Mouse (Mus musculus): Measurements from ENCODE around the gene 4930469K13Rik. TPM values are rescaled to one million over a fixed set of nuclear protein-coding genes. Genes with fewer than 3 reads are reported as not detected.

Gene 4930469K13Rik
- total RNA-seq, 2 experiments from 2014 or later: not detected

DNA sequence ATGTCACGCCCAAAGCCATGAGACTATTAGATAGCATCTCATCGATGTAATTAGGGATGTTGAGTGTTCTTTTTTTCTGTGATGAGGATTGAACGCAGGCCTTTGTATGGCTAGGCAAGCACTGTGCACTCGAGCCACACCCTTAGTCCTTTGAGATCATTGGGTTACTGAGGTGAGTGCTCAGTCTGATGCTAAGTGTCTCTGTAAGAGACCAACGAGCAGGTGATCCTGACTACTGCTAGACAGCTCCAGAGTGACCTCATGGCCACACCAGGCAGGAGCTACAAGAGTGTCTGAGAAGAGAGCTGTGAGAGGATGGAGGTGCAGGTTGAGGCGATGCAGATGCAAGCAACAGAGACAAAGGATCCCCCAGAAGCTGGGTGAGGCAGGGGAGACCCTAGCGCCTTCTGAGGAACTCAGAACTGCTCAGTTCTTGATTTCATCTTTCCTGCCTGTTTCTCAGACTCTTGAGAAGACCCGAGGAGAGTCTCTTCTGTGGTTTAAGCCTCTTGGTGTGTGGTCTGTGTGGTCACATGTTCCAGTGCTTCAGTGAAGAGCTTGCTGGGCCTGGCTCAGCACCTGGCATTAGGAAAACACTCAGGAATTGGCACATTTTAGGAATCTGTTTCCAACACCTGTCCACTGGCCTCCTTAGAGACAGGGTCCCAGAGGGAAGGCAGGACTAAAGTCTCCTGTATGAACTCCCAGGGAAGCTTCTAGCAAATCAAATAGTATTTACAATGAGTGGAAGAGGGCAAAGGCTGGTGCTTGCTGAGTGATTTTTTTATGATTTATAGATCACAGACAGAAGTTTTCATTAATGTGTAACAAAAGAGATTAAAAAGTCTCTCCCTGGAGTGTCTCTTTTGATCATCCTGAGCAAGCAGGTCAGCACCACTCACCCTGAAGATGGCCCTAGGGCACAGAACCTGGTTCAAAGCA is 146.4 kb downstream of the 4930469K13Rik start:
- intact Hi-C loops (cut with DNase I): loop anchor here (10.0 kb wide), 1 partner anchor 263 kb away; no protein-coding TSS in a partner anchor
- no peak for DNase-seq

GRCm38 (mm10) chr11:33951155-33951554 is 147.2 kb downstream of the 4930469K13Rik start:
- intact Hi-C loops (cut with DNase I): loop anchor here (10.0 kb wide), 1 partner anchor 264 kb away; no protein-coding TSS in a partner anchor
- no peak for DNase-seq

- no peak for DNase-seq
- intact Hi-C loops (cut with DNase I): no loop called here
Observed at GRCm38 (mm10) chr11:33946501-33946900, 151.9 kb downstream of the 4930469K13Rik start.

DNA sequence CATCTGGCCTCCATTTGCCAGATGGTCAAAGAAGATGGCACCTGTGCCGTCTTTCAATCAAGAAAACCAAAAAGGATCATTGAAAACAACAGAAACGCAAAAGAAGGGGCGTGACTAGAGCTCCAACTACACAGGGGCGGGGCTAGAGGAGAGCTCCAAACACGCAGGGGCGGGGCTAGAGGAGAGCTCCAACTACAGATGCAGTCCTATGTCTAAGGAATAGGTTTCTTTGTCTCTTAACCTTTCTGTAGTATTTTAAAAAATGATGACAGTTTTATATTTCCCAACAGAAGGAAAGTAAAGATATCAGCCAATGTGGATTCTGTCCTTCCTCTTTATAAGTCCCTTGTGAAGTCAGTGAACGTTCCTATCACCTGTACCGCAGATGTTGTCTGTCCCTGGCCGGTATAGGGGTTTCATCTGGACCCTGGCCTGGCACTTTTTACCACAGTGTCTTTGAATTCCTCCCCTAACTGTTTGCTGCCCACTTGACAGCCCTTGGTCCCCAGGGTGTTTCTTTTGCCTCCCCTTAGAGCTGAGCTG is 153.5 kb downstream of the 4930469K13Rik start:
- intact Hi-C loops (cut with DNase I): no loop called here
- no peak for DNase-seq

GRCm38 (mm10) chr11:33944067-33944785 is 154.1 kb downstream of the 4930469K13Rik start:
- DNase-seq: peak in 1 of 2 experiments; percentile 13
- intact Hi-C loops (cut with DNase I): no loop called here

DNA sequence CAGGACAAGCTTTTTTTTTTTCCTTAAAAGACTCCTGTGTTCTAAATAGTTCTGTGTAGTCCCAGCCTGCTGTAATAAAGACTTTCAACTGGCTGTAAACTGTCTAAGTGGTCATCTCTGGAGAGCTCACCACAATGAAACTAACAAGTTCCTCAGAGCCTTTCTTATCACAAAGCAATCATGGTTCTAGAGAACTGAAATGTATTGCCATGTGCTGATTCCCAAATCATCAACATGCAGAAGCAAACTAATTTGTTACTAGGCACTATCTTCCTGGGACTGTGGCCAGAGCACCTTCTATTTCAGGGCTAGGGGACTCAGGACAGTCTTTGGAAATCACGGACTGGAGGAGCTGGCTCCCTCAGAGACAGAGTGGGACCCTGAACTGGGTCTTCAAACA is 154.8 kb downstream of the 4930469K13Rik start:
- DNase-seq: no peak
- intact Hi-C loops (cut with DNase I): no loop called here

GRCm38 (mm10) chr11:33939456-33940113 is 158.8 kb downstream of the 4930469K13Rik start:
- intact Hi-C loops (cut with DNase I): no loop called here
- no peak for DNase-seq

- DNase-seq: no peak
- intact Hi-C loops (cut with DNase I): no loop called here
Observed at GRCm38 (mm10) chr11:33938561-33939274, 159.6 kb downstream of the 4930469K13Rik start.

DNA sequence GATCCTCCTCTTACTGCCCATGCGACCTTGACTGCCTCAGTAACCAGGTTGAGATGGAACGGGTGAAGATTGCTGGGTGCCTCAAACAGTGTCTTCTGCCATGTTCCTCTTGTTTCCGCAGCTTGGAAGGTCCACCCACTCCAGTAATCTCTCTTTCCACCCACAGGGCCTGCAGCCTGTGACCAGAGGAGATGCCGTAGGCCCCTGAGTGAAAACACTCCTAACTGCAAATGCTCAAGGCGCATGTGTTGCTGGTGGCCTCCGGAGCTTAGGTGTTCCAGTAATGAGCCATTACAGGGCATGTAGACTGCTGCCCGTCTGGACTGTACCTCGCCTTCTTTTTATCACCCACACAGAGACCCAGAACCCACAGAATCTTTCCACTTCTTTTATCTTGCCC is 160.7 kb downstream of the 4930469K13Rik start:
- intact Hi-C loops (cut with DNase I): no loop called here
- DNase-seq: no peak

- intact Hi-C loops (cut with DNase I): no loop called here
- no peak for DNase-seq
Observed at GRCm38 (mm10) chr11:33934286-33934685, 164.1 kb downstream of the 4930469K13Rik start.

- intact Hi-C loops (cut with DNase I): no loop called here
- no peak for DNase-seq
Observed at GRCm38 (mm10) chr11:33932386-33933111, 165.8 kb downstream of the 4930469K13Rik start.

- no peak for DNase-seq
- intact Hi-C loops (cut with DNase I): no loop called here
Observed at GRCm38 (mm10) chr11:33931836-33932385, 166.4 kb downstream of the 4930469K13Rik start.

DNA sequence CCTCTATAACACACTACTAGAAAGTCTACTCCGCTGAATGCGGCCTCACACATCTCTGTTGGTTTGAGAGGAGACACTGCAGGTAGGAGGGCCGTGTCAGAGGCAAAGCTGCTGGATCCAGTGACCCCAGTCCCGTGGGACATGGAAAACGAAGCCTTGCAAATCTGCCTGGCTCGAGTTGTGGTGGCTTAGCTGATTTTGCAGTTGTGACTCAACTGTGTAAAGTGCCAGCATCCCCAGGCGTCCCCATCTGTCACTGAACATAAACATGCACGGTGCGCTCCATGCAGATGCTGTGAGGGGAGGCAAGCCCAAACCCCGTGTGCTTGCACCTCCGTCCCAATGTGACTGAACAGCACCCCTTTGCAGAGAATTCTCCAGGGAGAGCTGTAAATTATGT is 168.9 kb downstream of the 4930469K13Rik start:
- no peak for DNase-seq
- intact Hi-C loops (cut with DNase I): loop anchor here (5.0 kb wide), 2 partner anchors 78 to 143 kb away; no protein-coding TSS in a partner anchor

DNA sequence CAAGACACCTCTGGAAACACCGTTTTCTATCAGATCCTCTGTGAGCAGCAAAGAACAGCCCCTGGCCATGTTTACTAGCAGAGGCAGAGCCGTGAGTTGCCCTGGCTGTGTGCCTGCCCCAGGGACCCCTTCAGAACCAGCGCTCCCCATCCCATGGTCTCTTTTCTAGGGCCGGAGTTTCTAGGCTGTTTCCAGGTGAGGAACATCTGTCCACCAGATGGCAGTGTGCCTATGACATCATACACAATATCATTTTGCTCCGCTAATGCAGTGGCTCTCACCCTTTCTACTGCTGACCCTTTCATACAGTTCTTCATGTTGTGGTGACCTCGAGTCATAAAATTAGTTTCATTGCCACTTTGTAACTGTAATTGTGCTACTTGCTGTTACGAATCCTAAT is 169.7 kb downstream of the 4930469K13Rik start:
- intact Hi-C loops (cut with DNase I): loop anchor here (5.0 kb wide), 2 partner anchors 79 to 144 kb away; no protein-coding TSS in a partner anchor
- DNase-seq: peak; percentile 35 to 53

DNA sequence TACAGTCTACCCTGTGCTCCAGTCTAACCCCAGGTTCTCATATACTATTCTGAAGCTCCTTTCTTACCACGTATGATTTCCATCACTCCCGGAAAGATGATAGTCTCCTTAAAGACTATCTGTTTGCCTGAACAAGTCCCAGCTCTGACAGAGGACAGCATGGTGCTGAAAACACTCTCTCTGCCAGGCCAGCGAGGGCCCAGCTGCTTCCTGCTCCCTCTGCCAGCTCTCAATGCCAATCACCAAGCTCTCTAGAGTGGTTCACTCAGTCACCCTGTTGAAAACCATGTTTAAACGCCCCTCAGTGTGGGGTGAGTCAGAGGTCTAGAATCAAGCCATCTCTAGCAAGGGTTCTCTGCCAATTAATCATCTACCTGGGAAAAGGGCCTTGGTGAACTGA is 170.5 kb downstream of the 4930469K13Rik start:
- DNase-seq: no peak
- intact Hi-C loops (cut with DNase I): loop anchor here (5.0 kb wide), 2 partner anchors 79 to 144 kb away; no protein-coding TSS in a partner anchor

DNA sequence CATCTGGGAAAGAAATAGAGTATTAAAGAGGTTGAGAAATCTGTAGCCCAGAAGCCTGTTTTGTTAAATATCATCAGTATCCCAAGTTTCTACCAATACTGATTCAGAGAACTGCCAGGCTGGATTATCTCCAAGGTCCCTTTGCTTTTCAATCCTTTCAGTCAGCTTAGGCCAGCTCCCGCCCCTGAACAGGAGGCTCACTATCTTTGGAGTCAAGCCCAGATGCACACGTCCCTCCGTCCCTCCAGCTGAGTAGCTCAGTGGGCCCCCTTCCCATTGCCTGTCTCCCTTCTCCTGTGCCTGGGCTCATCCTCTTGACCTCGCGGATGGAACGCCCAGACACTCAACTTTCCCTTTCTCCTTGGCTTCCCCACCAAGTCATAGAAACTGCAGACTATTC is 171.0 kb downstream of the 4930469K13Rik start:
- DNase-seq: no peak
- intact Hi-C loops (cut with DNase I): loop anchor here (5.0 kb wide), 2 partner anchors 80 to 145 kb away; no protein-coding TSS in a partner anchor

GRCm38 (mm10) chr11:33926551-33926950 is 171.8 kb downstream of the 4930469K13Rik start:
- intact Hi-C loops (cut with DNase I): loop anchor here (5.0 kb wide), 2 partner anchors 81 to 146 kb away; no protein-coding TSS in a partner anchor
- no peak for DNase-seq

GRCm38 (mm10) chr11:33925778-33926177 is 172.6 kb downstream of the 4930469K13Rik start:
- intact Hi-C loops (cut with DNase I): loop anchor here (5.0 kb wide), 2 partner anchors 82 to 147 kb away; no protein-coding TSS in a partner anchor
- DNase-seq: no peak

Data from heart, postnatal 10 days (tissue).